Mouse (Mus musculus): ENCODE results near the gene Mup19.
"Not testable (repeated sequence)": the region's sequence is repeated elsewhere in the genome, so short reads cannot be mapped to it uniquely, and the experiment has no call there.

The Mup19 gene

DNA sequence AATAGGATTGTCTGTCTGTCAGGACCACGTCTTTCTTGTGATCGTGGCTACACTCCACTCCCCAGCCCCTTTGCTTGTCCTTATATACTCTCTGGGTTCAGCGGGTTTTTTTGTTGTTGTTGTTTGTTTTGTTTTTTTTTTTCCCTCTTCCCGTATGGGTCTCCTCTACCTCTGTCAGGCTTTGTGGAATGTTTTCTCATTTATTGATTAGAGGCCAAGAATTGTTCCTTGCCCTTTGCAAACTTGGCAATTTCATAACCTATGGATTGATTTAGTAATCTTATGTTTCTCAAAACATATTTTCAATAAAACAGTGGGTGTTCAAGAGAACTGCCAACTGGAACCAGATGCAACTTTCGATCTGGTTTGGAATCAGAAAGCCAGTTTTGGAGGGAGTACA, at the start of gene Mup19:
Mup19 (minus strand) TSS at position 101 of the 400 bp plus-strand sequence.
- in situ Hi-C loops (cut with MboI), result not testable (repeated sequence)

- in situ Hi-C loops (cut with MboI), result no loop called here
Measured at GRCm38 (mm10) chr4:61829211-61829610, 47.1 kb upstream of the Mup19 start.

- in situ Hi-C loops (cut with MboI), result no loop called here
Measured at GRCm38 (mm10) chr4:61823185-61823584, 41.1 kb upstream of the Mup19 start.

GRCm38 (mm10) chr4:61822541-61822940, 40.5 kb upstream of the Mup19 start:
- in situ Hi-C loops (cut with MboI), result not testable (repeated sequence)

DNA sequence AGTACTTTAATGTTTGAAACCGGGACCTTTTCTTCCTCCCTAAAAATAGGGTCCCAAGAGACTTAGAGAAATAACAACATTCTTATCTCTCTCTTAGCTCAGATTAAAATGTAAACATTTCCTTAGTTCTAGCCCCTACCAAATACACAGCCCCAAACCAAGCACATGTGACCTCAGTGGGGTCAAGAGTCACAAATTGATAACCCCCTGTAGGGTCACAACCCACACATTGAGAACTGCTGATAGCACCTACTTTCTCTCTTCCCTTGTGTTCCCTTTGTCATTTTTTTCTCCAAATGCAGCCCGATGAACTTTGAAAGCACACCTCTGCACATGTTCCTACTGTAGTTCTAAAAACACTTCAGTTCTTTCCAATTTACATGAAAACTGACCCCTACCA, 33.5 kb upstream of the Mup19 start:
- in situ Hi-C loops (cut with MboI), result no loop called here

DNA sequence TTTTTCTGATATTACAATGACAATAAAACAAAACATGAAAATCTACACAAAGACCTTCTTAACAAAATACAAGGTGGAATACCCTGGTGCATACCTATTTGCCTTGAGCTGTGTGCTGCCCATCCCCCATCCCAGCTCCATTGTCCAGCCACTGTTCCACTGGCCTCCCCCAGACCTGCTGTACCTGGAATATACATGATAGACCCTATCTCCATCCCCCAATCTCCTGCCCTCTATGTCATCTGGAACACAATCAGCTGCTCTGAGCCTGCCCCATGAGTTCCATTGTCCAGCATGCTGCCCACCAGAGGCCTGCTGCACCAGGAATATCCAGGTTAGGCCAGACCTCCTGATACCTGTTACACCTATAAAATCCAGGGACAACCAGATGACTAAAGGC, 31.4 kb upstream of the Mup19 start:
- in situ Hi-C loops (cut with MboI), result no loop called here

- in situ Hi-C loops (cut with MboI), result not testable (repeated sequence)
Measured at GRCm38 (mm10) chr4:61811193-61811592, 29.1 kb upstream of the Mup19 start.

DNA sequence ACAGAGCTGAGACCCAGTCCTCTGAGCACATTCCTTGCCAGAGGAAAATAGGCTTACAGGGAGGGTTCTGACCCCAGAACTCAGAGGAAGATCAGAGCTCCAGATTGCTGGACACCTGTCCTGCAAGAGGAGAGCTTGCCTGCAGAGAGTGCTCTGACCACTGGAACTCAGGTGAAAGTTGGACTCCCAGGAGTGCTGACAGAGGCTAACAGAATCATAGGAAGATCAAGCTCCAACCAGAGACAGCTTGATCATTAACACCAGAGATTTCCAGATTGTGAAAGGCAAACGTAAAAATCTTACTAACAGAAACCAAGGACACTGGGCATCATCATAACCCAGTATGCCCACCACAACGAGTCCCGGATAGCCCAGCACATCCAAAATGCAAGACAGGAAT, 26.9 kb upstream of the Mup19 start:
- in situ Hi-C loops (cut with MboI), result not testable (repeated sequence)

DNA sequence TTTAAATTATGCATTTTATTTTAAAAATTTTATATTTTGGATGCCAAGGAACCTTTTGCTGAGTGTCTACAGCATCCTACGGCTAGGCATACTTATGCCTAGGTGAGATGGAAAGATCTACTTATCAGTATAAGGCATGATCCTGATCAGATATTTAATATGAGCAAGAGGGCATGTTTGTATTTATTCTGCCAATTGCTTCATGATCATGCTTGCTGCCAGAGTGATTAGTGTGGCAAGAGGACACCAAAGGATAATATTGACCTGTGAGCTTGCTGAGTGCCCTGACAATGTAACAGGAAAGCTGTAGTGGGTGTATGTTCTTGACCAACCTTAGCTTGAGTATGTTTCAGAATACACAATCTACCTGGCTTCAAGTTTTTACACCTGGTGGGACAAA, 7.6 kb upstream of the Mup19 start:
- in situ Hi-C loops (cut with MboI), result not testable (repeated sequence)

GRCm38 (mm10) chr4:61784231-61784630, 2.2 kb upstream of the Mup19 start:
- in situ Hi-C loops (cut with MboI), result not testable (repeated sequence)
